Mouse (Mus musculus): ENCODE measurements at regions not wholly inside any gene's neighbourhood (a gene's known extent, or its start where the extent isn't known, plus 50 kb on each side); places are given as distances from the start of the nearest gene placed in this dataset.

DNA sequence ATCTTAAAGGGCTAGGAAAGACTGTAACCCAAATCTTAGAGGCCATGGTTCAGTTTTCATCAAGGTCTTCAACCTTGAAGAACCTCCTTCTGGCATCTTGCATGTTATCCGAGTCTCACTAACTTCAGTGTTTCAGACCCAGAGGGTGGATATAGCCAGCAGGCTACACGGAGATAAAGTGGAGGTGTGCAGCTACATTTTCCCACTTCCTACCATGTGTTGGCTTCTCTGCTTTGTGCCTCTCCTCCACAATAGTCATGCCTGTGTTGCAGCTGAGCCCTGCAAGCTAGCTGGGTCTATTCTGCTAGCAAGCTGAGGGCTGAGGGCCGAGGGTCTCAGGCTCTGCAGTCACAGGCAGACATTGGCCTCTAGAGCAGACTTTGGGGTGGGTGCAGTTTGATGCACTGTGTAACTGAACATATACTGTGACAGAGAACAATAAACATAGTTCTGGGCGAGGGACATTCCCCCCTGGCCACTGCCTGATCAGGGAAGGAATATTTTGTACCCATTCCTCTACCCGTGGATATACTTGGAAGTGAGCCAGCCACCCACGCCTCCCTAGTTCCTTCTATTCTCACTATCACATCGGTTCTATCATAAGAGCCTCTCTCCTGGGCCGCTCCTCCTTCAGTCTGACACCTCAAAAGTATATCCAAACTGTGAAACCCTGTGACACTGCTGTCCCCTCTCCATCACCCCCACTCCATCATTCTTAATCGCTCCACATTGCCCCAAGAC is 152.6 kb upstream of the Mycn start:
- DNase-seq (ENCODE audit: low read depth) = no peak
- TF ChIP-seq CTCF (IDR thresholded peaks at IDR 0.05; ENCODE audit: borderline replicate concordance, extremely low read depth, insufficient read depth, insufficient read length) (no peak), POLR2A (IDR thresholded peaks at IDR 0.05; ENCODE audit: borderline replicate concordance, extremely low read depth, insufficient read depth, insufficient read length, poor library complexity, severe bottlenecking) (no peak)

DNA sequence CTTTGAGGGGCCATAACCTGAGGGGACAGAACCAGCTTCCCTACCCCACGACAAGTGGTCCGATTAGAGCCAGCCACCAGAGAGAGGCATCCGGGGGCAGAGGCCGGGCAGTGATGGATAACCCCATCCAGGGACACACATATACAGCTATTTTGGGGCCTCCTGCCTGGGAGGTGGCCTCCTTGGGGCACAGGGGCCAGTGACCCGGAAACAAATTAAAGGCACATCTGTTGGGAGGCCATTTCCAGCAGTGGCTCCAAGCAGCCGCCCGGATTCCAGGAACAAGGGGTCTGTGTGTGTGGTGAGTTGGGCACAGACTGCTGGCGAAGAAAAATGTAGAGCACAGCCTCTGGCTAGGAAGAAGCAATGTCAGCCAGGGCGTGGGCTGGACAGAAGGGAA is 144.2 kb upstream of the Mycn start:
- no peak for DNase-seq (ENCODE audit: low read depth)
- TF ChIP-seq CTCF (IDR thresholded peaks at IDR 0.05; ENCODE audit: borderline replicate concordance, extremely low read depth, insufficient read depth, insufficient read length) (no peak), POLR2A (IDR thresholded peaks at IDR 0.05; ENCODE audit: borderline replicate concordance, extremely low read depth, insufficient read depth, insufficient read length, poor library complexity, severe bottlenecking) (no peak)

DNA sequence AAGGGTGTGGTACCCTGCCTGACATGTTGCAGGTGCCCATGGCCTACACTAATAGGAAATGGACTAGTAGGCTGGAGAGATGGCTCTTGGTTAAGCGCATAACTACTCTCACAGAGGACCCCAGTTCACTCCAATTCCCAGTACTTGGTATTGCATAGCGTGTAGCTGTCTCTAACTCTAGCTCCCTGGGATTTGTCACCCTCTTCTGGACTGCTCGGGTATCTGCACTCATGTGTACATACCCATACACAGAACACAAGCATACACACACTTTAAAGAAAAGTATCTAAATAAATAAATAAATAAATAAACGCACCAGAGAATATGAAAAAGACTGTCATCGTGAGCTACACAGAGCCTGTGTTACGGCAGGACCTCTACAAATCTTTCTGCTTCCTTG is 143.8 kb upstream of the Mycn start:
- TF ChIP-seq POLR2A (IDR thresholded peaks at IDR 0.05; ENCODE audit: borderline replicate concordance, extremely low read depth, insufficient read depth, insufficient read length, poor library complexity, severe bottlenecking) (no peak), CTCF (IDR thresholded peaks at IDR 0.05; ENCODE audit: borderline replicate concordance, extremely low read depth, insufficient read depth, insufficient read length) (no peak)
- DNase-seq (ENCODE audit: low read depth) = no peak

DNA sequence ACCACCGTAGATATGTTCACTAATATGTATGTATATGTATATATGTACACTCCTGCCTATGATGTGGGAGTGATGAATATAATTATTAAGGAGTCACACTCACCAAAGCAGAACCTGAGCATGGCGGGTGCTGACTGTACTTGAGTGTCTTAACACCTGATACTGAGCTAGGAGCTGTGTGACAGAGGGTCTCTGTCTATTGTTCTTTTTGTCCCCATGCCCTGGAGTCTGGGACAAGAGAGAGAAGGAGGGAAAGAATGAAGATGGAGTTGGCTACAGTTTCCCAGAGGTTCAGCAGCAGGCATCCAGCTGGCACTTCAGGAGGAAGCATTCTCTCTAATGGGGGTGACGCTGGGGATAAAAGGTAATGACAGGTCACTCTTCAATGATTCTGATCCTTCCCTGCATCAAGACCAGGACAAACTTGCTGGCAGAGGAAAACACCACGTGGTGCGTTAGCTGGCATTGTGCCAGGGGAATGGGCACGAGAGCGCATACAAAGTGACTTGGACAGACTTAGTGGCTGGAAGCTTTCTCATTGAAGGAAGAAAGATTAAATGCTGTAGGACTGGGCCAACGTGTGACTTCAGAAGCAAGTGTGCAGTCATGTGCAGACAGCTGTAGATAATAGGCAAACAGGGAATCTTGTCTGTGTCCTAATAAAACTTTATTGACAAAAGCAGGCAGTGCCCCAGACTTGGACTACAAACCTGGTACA is 141.8 kb upstream of the Mycn start:
- no peak for TF ChIP-seq POLR2A (IDR thresholded peaks at IDR 0.05; ENCODE audit: borderline replicate concordance, extremely low read depth, insufficient read depth, insufficient read length, poor library complexity, severe bottlenecking)
- no peak for TF ChIP-seq CTCF (IDR thresholded peaks at IDR 0.05; ENCODE audit: borderline replicate concordance, extremely low read depth, insufficient read depth, insufficient read length)
- DNase-seq (ENCODE audit: low read depth) = peak; percentile 90

DNA sequence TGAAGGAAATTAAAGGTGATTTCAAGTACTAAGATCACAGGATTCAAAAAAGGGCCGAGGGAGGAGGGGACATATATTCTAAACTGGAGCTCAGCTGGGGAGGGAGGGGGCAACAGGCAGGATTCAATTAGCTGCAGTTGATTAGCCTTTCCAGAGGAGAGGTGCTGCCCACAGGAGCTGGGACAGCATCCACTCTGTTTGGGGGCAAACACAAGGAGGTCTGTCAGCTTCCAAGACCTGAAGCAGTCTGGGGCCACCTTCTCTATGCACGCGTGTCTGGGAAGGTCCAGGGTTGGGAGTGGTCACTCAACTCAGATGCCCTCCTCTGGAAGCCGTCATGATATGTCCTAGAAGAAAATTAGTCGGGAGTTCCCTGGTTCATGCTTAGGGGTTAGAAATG is 139.1 kb upstream of the Mycn start:
- no peak for DNase-seq (ENCODE audit: low read depth)
- TF ChIP-seq CTCF (IDR thresholded peaks at IDR 0.05; ENCODE audit: borderline replicate concordance, extremely low read depth, insufficient read depth, insufficient read length) = no peak
- TF ChIP-seq POLR2A (IDR thresholded peaks at IDR 0.05; ENCODE audit: borderline replicate concordance, extremely low read depth, insufficient read depth, insufficient read length, poor library complexity, severe bottlenecking) = no peak

DNA sequence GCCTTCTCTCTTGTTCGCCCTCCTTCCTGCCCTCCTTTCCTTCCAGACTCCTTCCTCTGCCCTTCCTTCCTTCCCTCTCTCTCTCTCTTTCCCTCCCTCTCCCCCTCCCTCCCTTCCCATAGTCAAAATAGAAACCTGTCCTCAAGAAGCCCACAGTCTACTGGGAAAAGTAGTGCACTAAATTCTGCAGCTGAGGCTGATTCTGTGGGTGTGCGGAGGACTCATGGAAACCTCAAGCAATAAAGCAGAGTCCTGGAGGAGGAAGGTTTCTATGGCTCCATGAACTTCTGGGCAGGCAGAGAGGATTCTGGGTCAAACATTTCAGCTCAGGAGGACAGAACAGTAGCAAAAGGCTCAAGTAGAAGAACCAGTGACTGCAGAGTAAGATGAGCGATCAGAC is 138.1 kb upstream of the Mycn start:
- DNase-seq (ENCODE audit: low read depth) = no peak
- TF ChIP-seq POLR2A (IDR thresholded peaks at IDR 0.05; ENCODE audit: borderline replicate concordance, extremely low read depth, insufficient read depth, insufficient read length, poor library complexity, severe bottlenecking) (no peak), CTCF (IDR thresholded peaks at IDR 0.05; ENCODE audit: borderline replicate concordance, extremely low read depth, insufficient read depth, insufficient read length) (no peak)

DNA sequence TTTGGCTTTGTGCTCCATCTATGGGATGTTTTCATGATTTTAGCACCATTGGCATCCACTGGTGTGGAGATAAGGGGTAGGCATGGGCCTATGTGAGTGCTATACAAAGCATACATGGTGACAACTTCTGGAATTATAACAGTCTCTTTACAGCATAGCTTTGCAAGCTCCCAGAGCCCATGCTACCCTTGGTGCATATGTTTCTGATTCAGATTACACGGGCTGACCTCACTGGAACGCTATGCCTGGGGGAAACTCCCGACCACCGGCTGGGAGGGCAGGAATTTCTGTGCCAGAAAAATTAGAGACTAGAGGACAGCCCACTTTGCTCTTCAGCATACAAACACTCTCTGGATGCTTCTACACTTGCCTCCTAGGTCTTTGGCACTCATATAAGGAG is 136.0 kb upstream of the Mycn start:
- no peak for DNase-seq (ENCODE audit: low read depth)
- TF ChIP-seq CTCF (IDR thresholded peaks at IDR 0.05; ENCODE audit: borderline replicate concordance, extremely low read depth, insufficient read depth, insufficient read length) (no peak), POLR2A (IDR thresholded peaks at IDR 0.05; ENCODE audit: borderline replicate concordance, extremely low read depth, insufficient read depth, insufficient read length, poor library complexity, severe bottlenecking) (no peak)

DNA sequence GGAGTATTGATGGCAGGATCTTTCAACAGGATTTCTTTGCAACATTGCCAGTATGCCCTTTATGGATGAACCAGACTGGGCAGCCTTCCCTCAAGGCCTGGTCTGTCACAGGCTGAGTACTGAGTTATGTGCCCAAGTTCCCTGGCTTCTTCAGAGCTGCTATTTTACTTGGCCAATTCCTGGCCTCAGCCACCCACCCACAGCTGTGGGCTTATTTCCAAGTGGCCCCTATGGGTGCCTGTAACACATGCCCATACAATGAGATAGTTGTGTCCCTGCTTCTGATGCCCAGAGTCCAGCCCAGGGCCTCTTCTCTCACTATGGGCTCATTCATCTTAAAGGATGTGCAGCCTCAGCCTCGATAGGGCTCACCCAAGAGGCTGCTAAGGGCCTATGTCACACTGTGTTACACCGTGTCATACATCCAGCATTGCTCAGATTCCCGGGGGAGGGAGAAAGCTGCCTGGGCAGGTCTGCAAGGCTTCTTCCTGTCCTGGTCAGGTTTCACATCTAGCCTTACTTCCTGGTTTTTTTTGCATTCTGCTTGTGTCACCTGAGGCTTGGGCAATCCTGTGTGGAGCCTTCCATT is 135.1 kb upstream of the Mycn start:
- TF ChIP-seq POLR2A (IDR thresholded peaks at IDR 0.05; ENCODE audit: borderline replicate concordance, extremely low read depth, insufficient read depth, insufficient read length, poor library complexity, severe bottlenecking) = no peak
- TF ChIP-seq CTCF (IDR thresholded peaks at IDR 0.05; ENCODE audit: borderline replicate concordance, extremely low read depth, insufficient read depth, insufficient read length) = no peak
- no peak for DNase-seq (ENCODE audit: low read depth)

DNA sequence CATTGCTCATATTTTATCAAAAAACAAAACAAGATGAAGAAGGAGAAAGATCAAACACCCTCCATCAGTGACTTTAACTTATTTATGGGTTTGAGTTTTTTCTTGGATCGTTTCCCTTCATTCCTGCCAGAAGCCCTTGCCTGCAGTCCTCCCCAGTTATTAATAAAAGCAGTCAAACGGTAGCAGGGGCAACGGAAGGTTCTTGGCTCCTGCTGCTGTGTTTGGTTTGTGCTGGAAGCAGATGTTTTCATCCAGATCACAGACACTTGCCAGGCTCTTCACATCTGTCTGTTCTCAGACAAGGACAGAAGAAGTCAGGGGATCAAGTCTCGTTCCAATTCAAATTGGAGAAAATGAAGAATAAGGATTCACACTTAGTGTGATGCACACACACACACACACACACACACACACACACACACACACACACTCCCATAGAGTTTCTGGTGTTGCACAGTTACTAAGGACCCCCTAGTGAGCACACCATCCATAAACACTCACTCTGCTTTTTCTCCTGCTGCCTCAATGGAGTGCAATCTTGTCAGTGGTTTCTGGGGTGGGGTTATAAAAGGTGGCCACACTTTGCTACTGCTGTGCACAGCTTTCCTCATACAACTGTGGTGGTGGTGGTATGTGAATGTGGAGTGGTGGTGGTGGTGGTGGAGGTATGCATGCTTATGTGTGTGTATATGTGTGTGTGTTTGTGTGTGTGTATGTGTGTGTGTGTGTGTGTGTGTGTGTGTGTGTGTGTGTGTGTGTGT is 131.6 kb upstream of the Mycn start:
- no peak for DNase-seq (ENCODE audit: low read depth)

DNA sequence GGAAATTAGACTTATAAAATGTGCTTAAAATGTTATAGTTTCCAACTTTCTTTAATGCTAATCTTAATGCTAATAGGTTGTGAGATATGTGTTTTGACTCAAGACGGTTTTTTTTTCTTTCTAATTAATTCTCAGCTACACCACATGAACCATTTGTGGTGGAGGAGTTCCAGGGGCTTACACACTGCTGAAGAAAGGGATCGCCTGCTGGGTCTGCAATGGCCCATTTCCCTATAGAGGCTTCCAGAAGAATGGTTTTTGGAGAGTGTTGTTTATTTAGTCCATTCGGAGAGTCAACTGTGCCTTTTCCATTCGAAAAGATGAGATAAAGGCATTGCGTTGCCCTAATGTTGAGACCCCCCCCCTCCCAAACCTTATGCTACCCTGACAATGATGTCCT is 125.6 kb upstream of the Mycn start:
- peak; percentile 40 for DNase-seq (ENCODE audit: low read depth)
- TF ChIP-seq CTCF (IDR thresholded peaks at IDR 0.05; ENCODE audit: borderline replicate concordance, extremely low read depth, insufficient read depth, insufficient read length) = no peak
- no peak for TF ChIP-seq POLR2A (IDR thresholded peaks at IDR 0.05; ENCODE audit: borderline replicate concordance, extremely low read depth, insufficient read depth, insufficient read length, poor library complexity, severe bottlenecking)

More for the DNA sequence above, 131.6 kb upstream of the Mycn start:
- TF ChIP-seq CTCF (IDR thresholded peaks at IDR 0.05; ENCODE audit: borderline replicate concordance, extremely low read depth, insufficient read depth, insufficient read length) (no peak), POLR2A (IDR thresholded peaks at IDR 0.05; ENCODE audit: borderline replicate concordance, extremely low read depth, insufficient read depth, insufficient read length, poor library complexity, severe bottlenecking) (no peak)

DNA sequence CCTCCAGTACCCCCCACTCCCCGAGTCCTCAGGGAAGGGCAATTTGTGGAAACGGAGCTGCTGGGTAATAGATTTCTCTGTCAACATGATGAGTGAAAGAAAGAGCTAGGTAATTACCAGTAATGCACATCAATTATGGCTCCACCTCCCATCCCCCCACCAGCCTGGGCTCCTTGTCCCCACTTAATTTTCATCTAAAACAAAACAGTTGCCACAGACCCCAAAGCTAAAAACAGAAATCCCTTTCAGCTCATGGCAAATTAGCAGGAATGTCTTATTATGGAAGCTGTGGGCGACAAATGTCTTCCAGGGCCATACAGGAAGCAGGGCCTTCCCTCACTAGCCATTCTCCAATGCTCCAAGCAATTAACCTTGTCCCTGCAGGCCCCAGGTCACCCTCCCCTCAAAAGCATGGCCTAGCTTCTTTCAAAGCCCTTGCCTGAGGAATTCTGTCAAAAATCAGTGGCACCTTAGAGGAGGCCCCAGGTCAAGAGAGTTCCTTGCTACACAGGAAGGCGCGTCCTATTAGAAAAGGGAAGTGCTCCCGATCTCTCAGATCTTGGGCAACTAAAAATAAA is 125.0 kb upstream of the Mycn start:
- DNase-seq (ENCODE audit: low read depth) = peak; percentile 84
- TF ChIP-seq POLR2A (IDR thresholded peaks at IDR 0.05; ENCODE audit: borderline replicate concordance, extremely low read depth, insufficient read depth, insufficient read length, poor library complexity, severe bottlenecking) = no peak
- no peak for TF ChIP-seq CTCF (IDR thresholded peaks at IDR 0.05; ENCODE audit: borderline replicate concordance, extremely low read depth, insufficient read depth, insufficient read length)
